Mouse (Mus musculus) T-helper 2 cell (primary cell): ENCODE measurements at regions not wholly inside any gene's neighbourhood (a gene's known extent, or its start where the extent isn't known, plus 50 kb on each side); places are given as distances from the start of the nearest gene placed in this dataset.

ENCODE experiments used
- in situ Hi-C: fragments of 300-600 bp; cut with MboI, MseI; formaldehyde crosslinking; loops from one replicate; pipeline ENCODE4 v1.15.1; 2025; ENCODE audit warnings: high pct_unique_total_duplicates

GRCm38 (mm10) chrX:58244544-58244943 lies 222.0 kb downstream of the Zic3 start:
- in situ Hi-C loops: no loop called here

GRCm38 (mm10) chrX:58256043-58256442 lies 233.5 kb downstream of the Zic3 start:
- in situ Hi-C loops: loop anchor here (10.0 kb wide), 1 partner anchor 411 kb away; no protein-coding TSS in a partner anchor

DNA sequence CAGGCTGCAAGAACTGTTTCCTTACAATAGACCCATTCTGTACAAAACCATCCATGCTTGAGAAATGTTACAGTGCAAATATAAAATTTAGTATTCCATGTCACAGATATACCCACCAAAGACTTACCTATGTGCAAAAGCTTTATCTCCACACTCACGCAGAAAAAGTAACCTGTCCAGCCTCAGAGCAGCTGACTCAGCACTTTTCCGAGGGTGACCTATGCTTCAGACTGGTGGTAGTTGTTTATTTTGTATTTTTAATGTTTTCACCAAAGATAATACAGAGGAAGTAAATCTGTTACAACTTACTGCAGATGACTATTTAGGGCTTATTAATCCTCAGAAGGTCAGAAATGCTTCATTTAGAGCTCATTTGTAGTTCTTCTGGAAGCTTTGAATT lies 260.4 kb downstream of the Zic3 start:
- in situ Hi-C loops: loop anchor here (10.0 kb wide), 1 partner anchor 108 kb away; no protein-coding TSS in a partner anchor

DNA sequence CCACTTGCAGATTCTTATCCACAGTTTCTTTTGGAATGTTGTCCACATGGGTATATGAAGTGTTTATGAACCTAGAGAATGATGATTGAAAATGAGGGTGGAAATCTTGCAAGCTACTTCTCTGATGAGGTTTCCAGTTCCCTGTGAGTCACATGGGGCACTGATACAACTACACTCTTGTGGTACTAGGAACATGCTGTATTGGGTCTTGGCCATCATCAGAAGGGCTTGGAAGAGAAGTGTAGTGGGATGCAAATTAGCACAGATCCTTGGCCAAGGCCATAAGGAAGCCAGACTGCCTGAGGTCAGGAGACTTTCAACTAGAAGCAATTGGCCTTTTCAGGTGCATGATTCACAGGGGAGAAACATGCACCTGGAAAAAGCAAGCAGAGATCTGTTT lies 300.3 kb downstream of the Zic3 start:
- in situ Hi-C loops: no loop called here

- in situ Hi-C loops: no loop called here
Observed at GRCm38 (mm10) chrX:58351606-58352005, 329.1 kb downstream of the Zic3 start.

- in situ Hi-C loops: no loop called here
Observed at GRCm38 (mm10) chrX:58377926-58378325, 355.4 kb downstream of the Zic3 start.
